In genomic region chr4:107180746-107181145, GRCm38 (mm10) we compare ENCODE assay signal across 12 mouse cellular contexts. TPM values are rescaled to one million over a fixed set of nuclear protein-coding genes. Genes with fewer than 3 reads are reported as not detected.
A peak's percentile ranks its signal among the peaks of the same experiment; 100 is the strongest.
DNase-seq lines count a peak whose midpoint lies in the region; ATAC-seq lines count a peak whose summit lies in the region.
"Had no signal": no experiment of that assay in that cellular context is flagged by ENCODE, and none has a peak within 500 bp of the region (broad histone marks: within the 10 kb centered on the region; RNA-seq: fewer than 3 reads in every experiment).

No protein-coding gene starts in this region.

- no peaks in the 10 kb centered on the region for H3K9me3 ChIP-seq in hindbrain, embryonic 10.5 days
- H3K9me3 ChIP-seq in hindbrain, embryonic 11.5 days (ENCODE audit: control insufficient read depth, low read length): no peaks in the 10 kb centered on the region
- H3K9me3 ChIP-seq in embryonic facial prominence, embryonic 13.5 days: no peaks in the 10 kb centered on the region
- H3K9me3 ChIP-seq in liver, embryonic 16.5 days (replicated peaks; ENCODE audit: control insufficient read depth, low read length): no peaks in the 10 kb centered on the region
- H3K9me3 ChIP-seq: stomach, embryonic 15.5 days had no signal

- peaks cover 9% of the 10 kb centered on the region for H3K36me3 ChIP-seq in hindbrain, embryonic 10.5 days
- no peaks in the 10 kb centered on the region for H3K36me3 ChIP-seq in hindbrain, embryonic 11.5 days (ENCODE audit: control insufficient read depth, insufficient read depth, low read length)
- 0 out of 2 replicates have a peak, but pooled peaks cover 3% of the 10 kb centered on the region for H3K36me3 ChIP-seq in embryonic facial prominence, embryonic 13.5 days
- no peaks in the 10 kb centered on the region for H3K36me3 ChIP-seq in liver, embryonic 16.5 days (ENCODE audit: control insufficient read depth, insufficient read depth)
- H3K36me3 ChIP-seq: stomach, embryonic 15.5 days had no signal

- H3K27ac ChIP-seq in hindbrain, embryonic 10.5 days: no peak overlapping the region
- H3K27ac ChIP-seq in hindbrain, embryonic 11.5 days (ENCODE audit: low read depth, low read length): no peak overlapping the region
- H3K27ac ChIP-seq in embryonic facial prominence, embryonic 13.5 days: no peak overlapping the region
- no peak overlapping the region for H3K27ac ChIP-seq in liver, embryonic 16.5 days (ENCODE audit: low read length)
- H3K27ac ChIP-seq: macrophage; stomach, embryonic 15.5 days had no signal

- no peaks in the 10 kb centered on the region for H3K27me3 ChIP-seq in hindbrain, embryonic 10.5 days (ENCODE audit: insufficient read depth, poor library complexity, severe bottlenecking)
- no peaks in the 10 kb centered on the region for H3K27me3 ChIP-seq in hindbrain, embryonic 11.5 days (ENCODE audit: control insufficient read depth, insufficient read depth, low read length)
- no peaks in the 10 kb centered on the region for H3K27me3 ChIP-seq in embryonic facial prominence, embryonic 13.5 days
- no peaks in the 10 kb centered on the region for H3K27me3 ChIP-seq in liver, embryonic 16.5 days (ENCODE audit: control insufficient read depth, insufficient read depth, low read depth, low read length)
- H3K27me3 ChIP-seq: stomach, embryonic 15.5 days had no signal

- H3K4me2 ChIP-seq in hindbrain, embryonic 11.5 days (replicated peaks; ENCODE audit: low read depth, low read length): no peak overlapping the region
- peak overlapping the region; percentile 66 for H3K4me2 ChIP-seq in embryonic facial prominence, embryonic 13.5 days
- peak overlapping the region; percentile 87 for H3K4me2 ChIP-seq in liver, embryonic 16.5 days (ENCODE audit: low read depth, low read length)

- no peak for DNase-seq in hindbrain, embryonic 10.5 days (ENCODE audit: low spot score)
- no peak for DNase-seq in hindbrain, embryonic 11.5 days (ENCODE audit: low spot score)
- peak; percentile 42 for DNase-seq in ES-CJ7 (ENCODE audit: low read depth, low spot score)
- no peak for DNase-seq in ovary, postnatal 14 days (ENCODE audit: low spot score)
- DNase-seq in cerebellum, adult 9-11 months: no peak
- no peak for DNase-seq in right cerebral cortex, adult 18-20 months
- DNase-seq: heart, adult 18-20 months; kidney, postnatal 10 days had no signal

- ATAC-seq in hindbrain, embryonic 11.5 days (ENCODE audit: low FRiP score): no peak
- ATAC-seq in embryonic facial prominence, embryonic 13.5 days (ENCODE audit: insufficient number of reproducible peaks, insufficient read depth, low FRiP score, low TSS enrichment, low read depth): no peak
- ATAC-seq in liver, embryonic 16.5 days (ENCODE audit: low read depth): no peak

- peaks cover 39% of the 10 kb centered on the region for H3K4me1 ChIP-seq in hindbrain, embryonic 10.5 days (replicated peaks)
- H3K4me1 ChIP-seq in hindbrain, embryonic 11.5 days (replicated peaks; ENCODE audit: control insufficient read depth, insufficient read depth, low read length): no peaks in the 10 kb centered on the region
- peaks cover 60% of the 10 kb centered on the region for H3K4me1 ChIP-seq in embryonic facial prominence, embryonic 13.5 days
- peaks cover 40% of the 10 kb centered on the region for H3K4me1 ChIP-seq in liver, embryonic 16.5 days (ENCODE audit: control insufficient read depth, low read depth, low read length)

- H3K4me3 ChIP-seq in hindbrain, embryonic 10.5 days: peak overlapping the region; percentile 99; the same call in 1 of the 2 replicates
- H3K4me3 ChIP-seq in hindbrain, embryonic 11.5 days (ENCODE audit: low read depth, low read length): no peak overlapping the region
- H3K4me3 ChIP-seq in embryonic facial prominence, embryonic 13.5 days: no peak overlapping the region
- H3K4me3 ChIP-seq in liver, embryonic 16.5 days (ENCODE audit: low read depth, low read length): no peak overlapping the region
- H3K4me3 ChIP-seq: stomach, embryonic 15.5 days had no signal

- H3K9ac ChIP-seq in hindbrain, embryonic 11.5 days (ENCODE audit: low read depth, low read length): no peak overlapping the region
- H3K9ac ChIP-seq in embryonic facial prominence, embryonic 13.5 days: no peak overlapping the region
- H3K9ac ChIP-seq in liver, embryonic 16.5 days (ENCODE audit: low read depth, low read length): no peak overlapping the region
- H3K9ac ChIP-seq: stomach, embryonic 15.5 days had no signal

RNA-seq across cellular contexts. Expression of gene Tceanc2, which starts 1.8 kb away (rescaled TPM):
- 23.1 and 30.2 TPM in 2 replicates for polyA plus RNA-seq in hindbrain, embryonic 10.5 days (2016; fragmentation: Nextera tagmentation; extraction: Ambion mirVana)
- 21.1 and 26.4 TPM in 2 replicates for polyA plus RNA-seq in hindbrain, embryonic 11.5 days (2014; fragmentation: Nextera tagmentation; extraction: Ambion mirVana)
- polyA plus RNA-seq in embryonic facial prominence, embryonic 13.5 days (2015; fragmentation: Nextera tagmentation; extraction: Ambion mirVana): 24.1 and 37.7 TPM in 2 replicates
- polyA plus RNA-seq in liver, embryonic 16.5 days (2015; fragmentation: Nextera tagmentation; extraction: Ambion mirVana): 11.7 and 19.8 TPM in 2 replicates

RNA-seq across cellular contexts. Expression of gene Tmem59, which starts 2.5 kb away (rescaled TPM):
- 289 and 340 TPM in 2 replicates for polyA plus RNA-seq in hindbrain, embryonic 10.5 days (2016; fragmentation: Nextera tagmentation; extraction: Ambion mirVana)
- 387 and 390 TPM in 2 replicates for polyA plus RNA-seq in hindbrain, embryonic 11.5 days (2014; fragmentation: Nextera tagmentation; extraction: Ambion mirVana)
- polyA plus RNA-seq in embryonic facial prominence, embryonic 13.5 days (2015; fragmentation: Nextera tagmentation; extraction: Ambion mirVana): 492 and 497 TPM in 2 replicates
- 196 and 197 TPM in 2 replicates for polyA plus RNA-seq in liver, embryonic 16.5 days (2015; fragmentation: Nextera tagmentation; extraction: Ambion mirVana)

RNA-seq across cellular contexts. Expression of gene Ldlrad1, which starts 28.2 kb away (rescaled TPM):
- not detected in 2 replicates for polyA plus RNA-seq in hindbrain, embryonic 10.5 days (2016; fragmentation: Nextera tagmentation; extraction: Ambion mirVana)
- not detected in 2 replicates for polyA plus RNA-seq in hindbrain, embryonic 11.5 days (2014; fragmentation: Nextera tagmentation; extraction: Ambion mirVana)
- polyA plus RNA-seq in embryonic facial prominence, embryonic 13.5 days (2015; fragmentation: Nextera tagmentation; extraction: Ambion mirVana): not detected in 2 replicates
- polyA plus RNA-seq in liver, embryonic 16.5 days (2015; fragmentation: Nextera tagmentation; extraction: Ambion mirVana): not detected in 2 replicates
- polyA plus RNA-seq: macrophage; stomach, embryonic 15.5 days had no signal
